Mouse (Mus musculus): ENCODE measurements around the gene Rnf157.

DNA sequence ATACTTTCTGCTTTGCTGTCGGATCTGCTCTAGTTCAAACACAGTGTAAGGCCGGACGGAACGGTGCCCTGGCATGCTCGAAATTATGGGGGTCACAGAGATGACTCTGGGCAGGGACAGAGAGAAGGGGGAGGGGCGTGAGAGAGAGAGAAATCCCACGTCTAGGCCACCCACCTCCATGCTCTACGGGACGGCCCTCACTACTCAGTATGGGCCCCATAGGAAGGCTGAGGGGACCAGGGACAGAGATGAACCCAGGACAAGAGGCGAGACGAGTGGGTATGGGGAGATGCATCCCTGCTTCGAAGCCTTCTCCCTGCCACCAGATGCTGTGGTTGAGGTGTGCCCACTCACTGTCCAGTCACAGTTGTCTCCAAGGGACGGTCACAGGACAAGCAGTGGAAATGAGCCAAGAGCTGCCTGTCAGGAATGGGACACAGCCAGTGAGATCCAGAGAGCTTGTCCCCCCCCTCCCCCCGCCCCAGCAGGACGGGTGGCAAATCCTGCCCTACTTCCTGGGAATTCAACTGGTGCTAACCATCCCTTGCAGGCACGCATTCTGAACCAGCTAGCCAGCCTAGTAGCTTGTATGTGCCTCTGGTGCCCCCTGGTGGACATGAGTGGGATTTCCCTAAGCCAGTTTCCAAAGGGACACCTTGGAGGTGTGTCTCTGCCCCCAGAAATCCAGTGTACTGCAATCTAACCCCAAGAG lies 32.9 kb upstream of the Rnf157 start:
- peak; percentile 58 for TF ChIP-seq CTCF (IDR thresholded peaks at IDR 0.05; ENCODE audit: insufficient read depth, low read depth, low read length)
- TF ChIP-seq POLR2A (IDR thresholded peaks at IDR 0.05; ENCODE audit: insufficient read depth, low read depth, low read length): no peak

Data from olfactory bulb, adult 2 months (tissue).